ENCODE assay signal across 9 mouse cellular contexts in genomic region chr13:95286989-95287388, GRCm38 (mm10). TPM values are rescaled to one million over a fixed set of nuclear protein-coding genes. Genes with fewer than 3 reads are reported as not detected.
DNase-seq lines count a peak whose midpoint lies in the region; ATAC-seq and TF ChIP-seq lines count a peak whose summit lies in the region.
"Had no signal": no experiment of that assay in that cellular context is flagged by ENCODE, and none has a peak within 500 bp of the region (broad histone marks: within the 10 kb centered on the region; RNA-seq: fewer than 3 reads in every experiment).

No protein-coding gene starts in this region.

- H3K9me3 ChIP-seq in embryonic facial prominence, embryonic 10.5 days, result no peaks in the 10 kb centered on the region
- H3K9me3 ChIP-seq in limb, embryonic 11.5 days (ENCODE audit: control insufficient read depth, low read length), result no peaks in the 10 kb centered on the region; the same call in 1 of the 2 replicates
- H3K9me3 ChIP-seq in neural tube, embryonic 13.5 days, result no peaks in the 10 kb centered on the region

- H3K36me3 ChIP-seq in C2C12 (ENCODE audit: control insufficient read depth, insufficient read depth), result no peaks in the 10 kb centered on the region
- no peaks in the 10 kb centered on the region for H3K36me3 ChIP-seq in embryonic facial prominence, embryonic 10.5 days (replicated peaks)
- no peaks in the 10 kb centered on the region for H3K36me3 ChIP-seq in limb, embryonic 11.5 days (ENCODE audit: control insufficient read depth, insufficient read depth, low read length)
- no peaks in the 10 kb centered on the region for H3K36me3 ChIP-seq in neural tube, embryonic 13.5 days

- ATAC-seq in limb, embryonic 11.5 days (ENCODE audit: insufficient number of reproducible peaks, low FRiP score, low TSS enrichment, low read depth), result 0 out of 2 replicates have a peak, but pooled peaks have one; percentile 50
- ATAC-seq in neural tube, embryonic 13.5 days (ENCODE audit: low read depth), result peak; percentile 76; the same call in 1 of the 2 replicates

- no peak overlapping the region for H3ac ChIP-seq in C2C12 (ENCODE audit: control insufficient read depth, insufficient read length, low read depth)

- H3K27ac ChIP-seq in embryonic facial prominence, embryonic 10.5 days (replicated peaks), result no peak overlapping the region
- H3K27ac ChIP-seq in limb, embryonic 11.5 days (replicated peaks; ENCODE audit: low read depth, low read length), result no peak overlapping the region
- no peak overlapping the region for H3K27ac ChIP-seq in neural tube, embryonic 13.5 days (replicated peaks)

- TF ChIP-seq CTCF in C2C12 (IDR thresholded peaks at IDR 0.05; ENCODE audit: control insufficient read depth, insufficient read depth, insufficient read length), result peak; percentile 74

- no peaks in the 10 kb centered on the region for H3K79me3 ChIP-seq in C2C12 (ENCODE audit: low read depth)

- H3K27me3 ChIP-seq in C2C12 (ENCODE audit: control insufficient read depth, insufficient read depth, insufficient read length), result peaks cover 3% of the 10 kb centered on the region
- H3K27me3 ChIP-seq in embryonic facial prominence, embryonic 10.5 days (replicated peaks; ENCODE audit: low read depth, poor library complexity, severe bottlenecking), result no peaks in the 10 kb centered on the region
- no peaks in the 10 kb centered on the region for H3K27me3 ChIP-seq in limb, embryonic 11.5 days (ENCODE audit: control insufficient read depth, insufficient read depth, low read length)
- peaks cover 4% of the 10 kb centered on the region; the same call in 1 of the 2 replicates for H3K27me3 ChIP-seq in neural tube, embryonic 13.5 days

- H3K9ac ChIP-seq in limb, embryonic 11.5 days (ENCODE audit: low read length), result no peak overlapping the region
- no peak overlapping the region for H3K9ac ChIP-seq in neural tube, embryonic 13.5 days

- peak; percentile 86 for DNase-seq in adrenal gland, postnatal 14 days
- DNase-seq in embryonic facial prominence, embryonic 10.5 days (ENCODE audit: low spot score), result peak; percentile 79
- peak; percentile 59 to 71 for DNase-seq in heart, adult 18-20 months
- peak; percentile 75 to 83 for DNase-seq in kidney, adult 8-10 months
- peak; percentile 82 for DNase-seq in limb, embryonic 11.5 days (ENCODE audit: low spot score)
- peak; percentile 41 for DNase-seq in thymus, postnatal 0 days (ENCODE audit: low spot score)

- no peak overlapping the region for H3K4me3 ChIP-seq in C2C12 (ENCODE audit: insufficient read depth, poor library complexity, severe bottlenecking)
- H3K4me3 ChIP-seq in embryonic facial prominence, embryonic 10.5 days, result no peak overlapping the region
- H3K4me3 ChIP-seq in limb, embryonic 11.5 days (ENCODE audit: low read depth, low read length), result no peak overlapping the region
- no peak overlapping the region for H3K4me3 ChIP-seq in neural tube, embryonic 13.5 days
- H3K4me3 ChIP-seq: erythroblast, embryonic 14.5 days had no signal

- H3K79me2 ChIP-seq in C2C12 (ENCODE audit: control insufficient read depth, insufficient read depth), result no peaks in the 10 kb centered on the region

- no peak overlapping the region for H3K4me2 ChIP-seq in limb, embryonic 11.5 days (ENCODE audit: low read depth, severe bottlenecking)
- H3K4me2 ChIP-seq in neural tube, embryonic 13.5 days, result no peak overlapping the region

- peaks cover 20% of the 10 kb centered on the region for H3K4me1 ChIP-seq in embryonic facial prominence, embryonic 10.5 days
- H3K4me1 ChIP-seq in limb, embryonic 11.5 days (ENCODE audit: control insufficient read depth, insufficient read depth, low read length), result peaks cover 10% of the 10 kb centered on the region
- H3K4me1 ChIP-seq in neural tube, embryonic 13.5 days (replicated peaks), result no peaks in the 10 kb centered on the region

- WGBS in embryonic facial prominence, embryonic 10.5 days, result 6% methylated on average over 7 of the region's 7 CpGs
- 5% methylated on average over 7 of the region's 7 CpGs for WGBS in limb, embryonic 11.5 days
- WGBS in neural tube, embryonic 13.5 days, result 12% methylated on average over 7 of the region's 7 CpGs

TF ChIP-seq in C2C12, 6 proteins besides CTCF, POLR2A, EP300 and RAD21:
- TF ChIP-seq MYOG (IDR thresholded peaks at IDR 0.05; ENCODE audit: control insufficient read depth, extremely low read depth, insufficient read length) (no peak), FOSL1 (IDR thresholded peaks at IDR 0.05; ENCODE audit: insufficient read depth, low read length, poor library complexity, severe bottlenecking) (no peak), MAX (IDR thresholded peaks at IDR 0.05) (no peak), USF1 (IDR thresholded peaks at IDR 0.05; ENCODE audit: low read depth) (no peak)
TF ChIP-seq in C2C12: peak in this region for 0.

RNA-seq across cellular contexts. Expression of gene Zbed3, which starts 36.4 kb away (rescaled TPM):
- polyA plus RNA-seq in C2C12 (2012; fragmentation: generic; extraction: Trizol), result 22.6 TPM
- total RNA-seq in adrenal gland, postnatal 14 days (2021), result 29.6 and 32.8 TPM in 2 replicates
- polyA plus RNA-seq in embryonic facial prominence, embryonic 10.5 days (2016; fragmentation: Nextera tagmentation; extraction: Ambion mirVana), result 61.0 and 68.3 TPM in 2 replicates
- 10 to 100 TPM; 13.0 to 13.5 TPM for total RNA-seq in heart, adult 18-20 months (2021)
- polyA plus RNA-seq in limb, embryonic 11.5 days (2014; fragmentation: Nextera tagmentation; extraction: Ambion mirVana), result 95.8 and 96.7 TPM in 2 replicates
- polyA plus RNA-seq in neural tube, embryonic 13.5 days (2015; fragmentation: Nextera tagmentation; extraction: Ambion mirVana), result 38.2 and 44.3 TPM in 2 replicates
- 31.6 and 32.4 TPM in 2 replicates for polyA plus RNA-seq in thymus, postnatal 0 days (2015; fragmentation: Nextera tagmentation; extraction: Ambion mirVana)

RNA-seq across cellular contexts. Expression of gene Pde8b, which starts 36.9 kb away (rescaled TPM):
- 0.05 TPM for polyA plus RNA-seq in C2C12 (2012; fragmentation: generic; extraction: Trizol)
- total RNA-seq in adrenal gland, postnatal 14 days (2021), result 84.2 and 85.7 TPM in 2 replicates
- 1.1 and 1.9 TPM in 2 replicates for polyA plus RNA-seq in embryonic facial prominence, embryonic 10.5 days (2016; fragmentation: Nextera tagmentation; extraction: Ambion mirVana)
- total RNA-seq in heart, adult 18-20 months (2021), result 1 to 10 TPM; 2.7 TPM
- polyA plus RNA-seq in limb, embryonic 11.5 days (2014; fragmentation: Nextera tagmentation; extraction: Ambion mirVana), result 1.8 and 1.9 TPM in 2 replicates
- 5.8 and 7.2 TPM in 2 replicates for polyA plus RNA-seq in neural tube, embryonic 13.5 days (2015; fragmentation: Nextera tagmentation; extraction: Ambion mirVana)
- polyA plus RNA-seq in thymus, postnatal 0 days (2015; fragmentation: Nextera tagmentation; extraction: Ambion mirVana), result 1.3 and 1.7 TPM in 2 replicates
